Mouse (Mus musculus) natural killer cell, adult 2 months (primary cell): Measurements from ENCODE around the gene Galr3.

ENCODE experiments used
- DNase-seq, 2 experiments: peaks; one replicate each; pipeline ENCODE4 v3.0.0; 2022; ENCODE audit warnings: low spot score in 2 of 2

Galr3 gene

GRCm38 (mm10) chr15:79051461-79052360, 10.0 kb downstream of the Galr3 start:
- no peak for DNase-seq

- DNase-seq: no peak
Observed at GRCm38 (mm10) chr15:79052366-79052765, 10.7 kb downstream of the Galr3 start.

- DNase-seq: no peak
Observed at GRCm38 (mm10) chr15:79056601-79057000, 14.9 kb downstream of the Galr3 start.

GRCm38 (mm10) chr15:79057850-79058249, 16.2 kb downstream of the Galr3 start:
- no peak for DNase-seq

GRCm38 (mm10) chr15:79060887-79061565, 19.3 kb downstream of the Galr3 start:
- DNase-seq: no peak

- DNase-seq: peak; percentile 96
Observed at GRCm38 (mm10) chr15:79062376-79063159, 20.9 kb downstream of the Galr3 start, which contains the start of gene Ankrd54. Gene Ankrd54, minus strand, starts transcription at chr15:79062893.

GRCm38 (mm10) chr15:79063160-79063740, 21.6 kb downstream of the Galr3 start:
- DNase-seq: no peak

- DNase-seq: no peak
Observed at GRCm38 (mm10) chr15:79065086-79065770, 23.5 kb downstream of the Galr3 start.

- no peak for DNase-seq
Observed at GRCm38 (mm10) chr15:79066276-79066675, 24.6 kb downstream of the Galr3 start.

- no peak for DNase-seq
Observed at GRCm38 (mm10) chr15:79067631-79068030, 25.9 kb downstream of the Galr3 start.

- DNase-seq: no peak
Observed at GRCm38 (mm10) chr15:79068416-79068815, 26.7 kb downstream of the Galr3 start.

GRCm38 (mm10) chr15:79071117-79072039, 29.7 kb downstream of the Galr3 start:
- peak; percentile 43 to 51 for DNase-seq

- DNase-seq: no peak
Observed at GRCm38 (mm10) chr15:79073752-79074151, 32.1 kb downstream of the Galr3 start.

GRCm38 (mm10) chr15:79074446-79074845, 32.8 kb downstream of the Galr3 start:
- DNase-seq: no peak

- peak; percentile 65 to 72 for DNase-seq
Observed at GRCm38 (mm10) chr15:79074913-79075532, 33.3 kb downstream of the Galr3 start, which contains the start of gene Eif3l. Gene Eif3l, plus strand, starts transcription at chr15:79075179.

- DNase-seq: no peak
Observed at GRCm38 (mm10) chr15:79075658-79076365, 34.1 kb downstream of the Galr3 start.

- DNase-seq: no peak
Observed at GRCm38 (mm10) chr15:79079567-79079966, 37.9 kb downstream of the Galr3 start.

GRCm38 (mm10) chr15:79092284-79092683, 50.6 kb downstream of the Galr3 start:
- no peak for DNase-seq
